Mouse (Mus musculus) limb, embryonic 14.5 days (tissue): ENCODE results near the gene Fras1. TPM values are rescaled to one million over a fixed set of nuclear protein-coding genes. Genes with fewer than 3 reads are reported as not detected.

Experiments used
- ATAC-seq: fragments of 200-750 bp; cut with Nextera tagmentation; 2 replicates; pipeline ENCODE4 v1.8.0; 2017; ENCODE audit warnings: low read depth, moderate number of reproducible peaks, moderate TSS enrichment; ENCODE audit not compliant: low FRiP score
- DNase-seq: peaks from one replicate; pipeline ENCODE4 v3.0.0-alpha.2; 2015; ENCODE audit warnings: low spot score
- H3K27ac ChIP-seq: fragments of 300-500 bp; sonication (generic); replicated peaks from 2 replicates; pipeline ENCODE4 v1.5.1; 2014; ENCODE audit warnings: low read depth, mild to moderate bottlenecking, low read length, moderate library complexity, mixed read lengths
- H3K27me3 ChIP-seq: fragments of 300-500 bp; sonication (generic); 2 replicates; pipeline ENCODE4 v1.6.1; 2014; ENCODE audit warnings: low read length, mixed read lengths; ENCODE audit not compliant: control insufficient read depth, insufficient read depth
- H3K36me3 ChIP-seq: fragments of 300-500 bp; sonication (generic); 2 replicates; pipeline ENCODE4 v1.6.1; 2014; ENCODE audit warnings: mild to moderate bottlenecking, low read length, moderate library complexity, mixed read lengths; ENCODE audit not compliant: control insufficient read depth, insufficient read depth
- H3K4me1 ChIP-seq: fragments of 300-500 bp; sonication (generic); 2 replicates; pipeline ENCODE4 v1.6.1; 2014; ENCODE audit warnings: antibody characterized with exemption, low read length, mixed read lengths; ENCODE audit not compliant: control insufficient read depth, insufficient read depth
- H3K4me2 ChIP-seq: fragments of 300-500 bp; sonication (generic); replicated peaks from 2 replicates; pipeline ENCODE4 v1.6.1; 2014; ENCODE audit warnings: low read depth, mild to moderate bottlenecking, low read length, moderate library complexity; ENCODE audit not compliant: severe bottlenecking
- H3K4me3 ChIP-seq: fragments of 300-500 bp; sonication (generic); replicated peaks from 2 replicates; pipeline ENCODE4 v1.5.1; 2014; ENCODE audit warnings: low read length
- H3K9ac ChIP-seq: fragments of 300-500 bp; sonication (generic); 2 replicates; pipeline ENCODE4 v1.6.1; 2014; ENCODE audit warnings: mild to moderate bottlenecking, low read depth, low read length, moderate library complexity; ENCODE audit not compliant: severe bottlenecking
- H3K9me3 ChIP-seq: fragments of 300-500 bp; sonication (generic); 2 replicates; pipeline ENCODE4 v1.6.1; 2016; ENCODE audit warnings: low read length; ENCODE audit not compliant: control insufficient read depth
- POLR2A ChIP-seq: fragments of 200-500 bp; IDR thresholded peaks from 2 replicates; pipeline ENCODE4 v1.8.0; 2012; ENCODE audit warnings: inconsistent platforms, mild to moderate bottlenecking, moderate library complexity, borderline replicate concordance; ENCODE audit not compliant: insufficient read depth, insufficient read length; ENCODE audit errors: extremely low read depth
- WGBS: fragments of 180-500 bp; shearing (Covaris S2); extraction: QIAGEN DNeasy Blood & Tissue Kit; methylation state at CpG from one replicate; pipeline ENCODE4 v1.1.7; 2014; 5-methylcytosine and 5-hydroxymethylcytosine counted together
- polyA plus RNA-seq, 2 experiments: library from polyadenylated mRNA; depleted of rRNA in 1 of 2; stranded (reverse) in 1 of 2; unstranded in 1 of 2; fragments of >200 nt; fragmentation: Nextera tagmentation in 1 of 2; extraction: Ambion mirVana in 1 of 2; gene quantifications; 2 replicates each; pipeline versions ENCODE4 v1.2.1 to v1.2.3; 2012 to 2014

The Fras1 gene
- polyA plus RNA-seq, 2 experiments, result 10.5 to 30.5 TPM

DNA sequence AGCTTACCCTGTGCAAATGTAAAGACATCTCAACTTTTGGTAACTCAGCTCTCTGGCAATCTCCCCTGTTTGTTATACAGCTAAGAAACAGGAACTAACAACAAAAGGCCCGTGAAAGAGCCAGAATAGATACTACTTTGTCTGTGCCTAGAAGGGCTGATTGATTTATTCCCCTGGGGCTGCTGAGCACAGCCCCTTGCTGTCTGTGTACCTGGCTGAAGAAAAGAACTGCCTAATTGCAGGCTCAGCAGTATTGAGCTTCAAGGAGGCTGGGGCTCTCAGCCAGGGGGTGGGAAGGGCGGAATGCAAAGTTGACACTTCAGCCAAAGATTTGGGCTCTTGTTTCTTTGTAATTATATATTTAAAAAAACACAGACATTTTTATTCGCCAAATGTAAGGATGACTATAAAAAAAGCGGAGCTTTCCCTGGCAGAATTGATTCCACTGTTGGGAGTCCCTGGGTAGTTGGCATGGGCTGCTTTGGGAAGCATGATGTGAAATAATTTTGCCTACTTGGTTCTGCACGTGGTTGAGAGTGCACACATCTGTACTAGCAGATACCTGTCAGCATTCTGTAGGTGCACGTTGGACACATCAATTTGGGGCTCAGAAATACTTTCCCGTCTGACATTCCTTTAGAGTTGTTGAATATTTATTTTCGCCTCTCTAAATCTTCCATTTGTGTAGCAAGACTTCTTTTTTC is 31.5 kb downstream of the Fras1 start:
- DNase-seq, result no peak
- Histone ChIP-seq H3K4me1 (peaks cover 8% of the 10 kb centered on the region), H3K9me3 (no peaks in the 10 kb centered on the region), H3K4me3 (no peak overlapping the region), H3K36me3 (no peaks in the 10 kb centered on the region), H3K27me3 (no peaks in the 10 kb centered on the region), H3K27ac (no peak overlapping the region), H3K4me2 (no peak overlapping the region), H3K9ac (no peak overlapping the region)
- whole genome bisulfite sequencing, result 52% methylated on average over 8 of the region's 8 CpGs
- no peak for TF ChIP-seq POLR2A
- ATAC-seq, result no peak

- Histone ChIP-seq H3K36me3 (no peaks in the 10 kb centered on the region), H3K4me2 (no peak overlapping the region), H3K9me3 (no peaks in the 10 kb centered on the region), H3K27ac (no peak overlapping the region), H3K4me3 (no peak overlapping the region), H3K27me3 (no peaks in the 10 kb centered on the region), H3K4me1 (peaks cover 17% of the 10 kb centered on the region), H3K9ac (no peak overlapping the region)
- DNase-seq (peak; percentile 44), ATAC-seq (no peak)
- WGBS, result 78% methylated on average over 2 of the region's 2 CpGs
- TF ChIP-seq POLR2A, result no peak
Measured at GRCm38 (mm10) chr5:96408291-96408690, 34.5 kb downstream of the Fras1 start.

DNA sequence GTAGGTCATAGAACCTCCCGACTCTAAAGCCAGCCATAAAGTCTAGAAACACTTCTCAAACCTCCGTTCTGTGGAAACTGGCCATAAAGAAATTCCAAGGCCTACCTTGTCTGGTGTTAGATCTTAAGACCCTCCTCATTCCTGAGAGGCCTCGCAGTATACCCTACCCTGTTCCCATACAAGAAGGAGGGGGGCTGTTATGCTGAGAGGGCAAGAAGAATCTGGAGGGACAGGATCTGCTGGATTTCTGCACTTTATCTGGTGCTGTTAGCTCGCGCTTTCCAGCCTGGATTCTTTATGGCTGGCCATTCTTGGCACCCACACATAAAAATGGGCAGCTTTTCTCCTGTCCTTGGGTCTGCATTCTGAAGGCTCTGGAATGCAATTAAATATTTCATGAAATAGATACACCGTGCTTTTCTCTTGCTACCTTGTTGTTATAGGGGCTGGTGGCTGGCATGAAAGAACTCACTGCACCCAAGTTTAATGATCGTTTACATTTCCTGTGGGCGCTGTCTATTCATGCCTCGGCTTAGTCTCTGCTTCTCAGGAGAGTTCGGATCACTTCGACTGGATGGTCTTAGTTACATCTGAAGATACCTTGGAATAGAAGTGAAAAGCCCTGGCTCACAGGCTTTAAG is 39.1 kb downstream of the Fras1 start:
- 47% methylated on average over 11 of the region's 11 CpGs for WGBS
- no peak for TF ChIP-seq POLR2A
- Histone ChIP-seq H3K27me3 (no peaks in the 10 kb centered on the region), H3K4me3 (no peak overlapping the region), H3K4me2 (0 out of 2 replicates have a peak overlapping the region, but pooled peaks have one; percentile 8), H3K9me3 (no peaks in the 10 kb centered on the region), H3K9ac (no peak overlapping the region), H3K4me1 (peaks cover 14% of the 10 kb centered on the region), H3K36me3 (no peaks in the 10 kb centered on the region), H3K27ac (peak overlapping the region; percentile 27; the same call in 1 of the 2 replicates)
- 0 out of 2 replicates have a peak, but pooled peaks have one; percentile 15 for ATAC-seq
- DNase-seq, result peak; percentile 18

DNA sequence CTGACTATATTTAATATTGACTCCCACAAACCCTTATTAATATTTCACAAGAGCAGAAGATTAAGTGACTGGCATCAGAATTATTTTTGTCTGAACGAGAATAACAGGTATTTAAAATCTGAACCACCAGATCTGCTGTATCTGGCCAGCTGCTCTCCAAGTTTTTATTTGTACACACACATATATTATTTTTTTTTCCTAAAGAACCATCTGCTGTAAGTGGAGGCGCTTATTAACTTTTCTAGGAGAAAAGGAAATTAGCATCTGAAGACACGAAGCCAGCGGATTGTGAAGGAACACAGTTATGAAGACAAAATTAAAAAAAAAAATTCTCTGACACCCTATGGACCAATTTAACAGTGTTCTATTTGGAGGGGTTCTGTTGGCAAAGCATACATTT is 43.4 kb downstream of the Fras1 start:
- Histone ChIP-seq H3K4me3 (no peak overlapping the region), H3K4me2 (no peak overlapping the region), H3K9ac (no peak overlapping the region), H3K36me3 (no peaks in the 10 kb centered on the region), H3K9me3 (no peaks in the 10 kb centered on the region), H3K4me1 (peaks cover 10% of the 10 kb centered on the region), H3K27me3 (no peaks in the 10 kb centered on the region), H3K27ac (no peak overlapping the region)
- ATAC-seq, result no peak
- 78% methylated on average over 4 of the region's 4 CpGs for WGBS
- DNase-seq, result no peak
- no peak for TF ChIP-seq POLR2A

DNA sequence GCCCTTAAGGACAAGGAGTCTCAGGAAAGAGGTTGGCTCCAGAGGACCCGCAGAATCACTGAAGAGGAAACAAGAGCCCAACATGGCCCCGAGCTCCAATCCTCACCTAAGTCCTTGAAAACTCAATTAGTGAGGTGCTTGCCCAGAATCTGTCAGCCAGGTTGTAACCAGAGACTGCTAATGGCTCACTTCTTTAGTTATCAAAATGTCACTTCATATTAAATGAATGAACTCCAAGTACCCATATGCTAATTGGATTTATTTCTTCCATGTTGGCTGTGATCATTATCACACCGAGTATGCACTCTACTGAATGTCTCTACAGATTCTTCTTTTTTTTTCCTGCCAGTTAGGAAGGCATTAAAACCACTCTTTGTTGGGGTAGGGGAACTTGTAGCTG is 47.8 kb downstream of the Fras1 start:
- Histone ChIP-seq H3K9ac (no peak overlapping the region), H3K4me2 (no peak overlapping the region), H3K27me3 (no peaks in the 10 kb centered on the region), H3K4me1 (no peaks in the 10 kb centered on the region), H3K9me3 (no peaks in the 10 kb centered on the region), H3K27ac (no peak overlapping the region), H3K36me3 (no peaks in the 10 kb centered on the region), H3K4me3 (no peak overlapping the region)
- WGBS, result 47% methylated on average over 3 of the region's 3 CpGs
- no peak for TF ChIP-seq POLR2A
- ATAC-seq, result no peak
- DNase-seq, result no peak

GRCm38 (mm10) chr5:96422716-96423115 is 49.0 kb downstream of the Fras1 start:
- 87% methylated on average over 5 of the region's 5 CpGs for WGBS
- ATAC-seq, result no peak
- Histone ChIP-seq H3K27me3 (no peaks in the 10 kb centered on the region), H3K9me3 (no peaks in the 10 kb centered on the region), H3K27ac (no peak overlapping the region), H3K36me3 (no peaks in the 10 kb centered on the region), H3K4me1 (no peaks in the 10 kb centered on the region), H3K9ac (no peak overlapping the region), H3K4me2 (no peak overlapping the region), H3K4me3 (no peak overlapping the region)
- no peak for DNase-seq
- TF ChIP-seq POLR2A, result no peak
